Mouse (Mus musculus): Measurements from ENCODE around the gene Srm.

DNA sequence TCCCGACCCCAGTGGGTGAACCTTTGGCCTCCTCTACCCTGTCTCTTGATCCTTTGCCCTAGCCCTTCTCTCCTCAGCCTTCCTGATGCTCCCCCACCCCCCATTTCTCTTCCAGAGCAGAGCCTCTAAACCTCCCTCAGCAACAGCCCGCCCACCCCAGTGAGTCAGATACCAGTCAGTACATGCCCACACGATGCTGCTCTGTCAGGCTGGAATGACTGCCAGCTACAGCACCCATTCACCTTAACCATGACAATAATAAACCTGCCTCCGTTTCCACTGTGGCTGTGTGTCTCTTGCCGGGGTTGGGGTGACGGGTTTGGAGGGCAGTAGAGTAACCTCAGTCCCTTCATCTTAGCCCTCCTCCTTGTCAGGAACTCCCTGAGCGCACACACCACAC lies 12.8 kb downstream of the Srm start:
- TF ChIP-seq CTCF (IDR thresholded peaks at IDR 0.05; ENCODE audit: low read depth) (no peak), EP300 (IDR thresholded peaks at IDR 0.05; ENCODE audit: low read depth) (no peak)
